Mouse (Mus musculus): ENCODE measurements around the gene 9430038I01Rik. TPM values are rescaled to one million over a fixed set of nuclear protein-coding genes. Genes with fewer than 3 reads are reported as not detected.

9430038I01Rik gene
- polyA plus RNA-seq, 1 experiment, result 4.9 TPM

- H3K27me3 ChIP-seq (ENCODE audit: control insufficient read depth, insufficient read depth, insufficient read length), result no peaks in the 10 kb centered on the region
- H3K4me2 ChIP-seq (ENCODE audit: low read depth), result no peak overlapping the region
- TF ChIP-seq TCF12 (IDR thresholded peaks at IDR 0.05; ENCODE audit: insufficient read depth, poor library complexity, severe bottlenecking), result no peak
- no peak for TF ChIP-seq TCF3 (IDR thresholded peaks at IDR 0.05; ENCODE audit: insufficient read length, low read depth)
- TF ChIP-seq USF1 (IDR thresholded peaks at IDR 0.05; ENCODE audit: low read depth), result no peak
- TF ChIP-seq REST (IDR thresholded peaks at IDR 0.05; ENCODE audit: insufficient read depth, insufficient read length), result no peak
- TF ChIP-seq MYOG (IDR thresholded peaks at IDR 0.05; ENCODE audit: control insufficient read depth in 1 of 3, insufficient read depth in 1 of 3, insufficient read length in 2 of 3, low read depth in 2 of 3), result no peak
- TF ChIP-seq POLR2A (IDR thresholded peaks at IDR 0.05; ENCODE audit: insufficient read length, low read depth), result no peak
- no peak for TF ChIP-seq MYOD1 (IDR thresholded peaks at IDR 0.05; ENCODE audit: control insufficient read depth in 1 of 3, insufficient read length in 2 of 3, low read depth in 2 of 3)
- no peak for TF ChIP-seq CEBPB (IDR thresholded peaks at IDR 0.05; ENCODE audit: insufficient read depth, poor library complexity, severe bottlenecking)
- TF ChIP-seq E2F4 (IDR thresholded peaks at IDR 0.05; ENCODE audit: insufficient read depth), result no peak
- no peak for TF ChIP-seq SRF (IDR thresholded peaks at IDR 0.05; ENCODE audit: control insufficient read depth, insufficient read length, low read depth)
- no peak for TF ChIP-seq POLR2AphosphoS2 (IDR thresholded peaks at IDR 0.05; ENCODE audit: insufficient read length, low read depth)
- no peak for TF ChIP-seq MAX (IDR thresholded peaks at IDR 0.05; ENCODE audit: low read depth)
- no peaks in the 10 kb centered on the region for H3K36me3 ChIP-seq (ENCODE audit: control insufficient read depth, insufficient read depth)
- H3K79me2 ChIP-seq (ENCODE audit: control insufficient read depth, insufficient read depth), result no peaks in the 10 kb centered on the region
- H3ac ChIP-seq (ENCODE audit: control insufficient read depth, insufficient read length), result no peak overlapping the region
- H3K4me3 ChIP-seq, result no peak overlapping the region
Observed at GRCm38 (mm10) chr7:137371770-137372169, 38.8 kb downstream of the 9430038I01Rik start.

GRCm38 (mm10) chr7:137370175-137370574, 40.4 kb downstream of the 9430038I01Rik start:
- H3K36me3 ChIP-seq (ENCODE audit: control insufficient read depth, insufficient read depth), result no peaks in the 10 kb centered on the region
- H3K4me2 ChIP-seq (ENCODE audit: low read depth), result no peak overlapping the region
- no peaks in the 10 kb centered on the region for H3K79me2 ChIP-seq (ENCODE audit: control insufficient read depth, insufficient read depth)
- H3K4me3 ChIP-seq, result no peak overlapping the region
- no peaks in the 10 kb centered on the region for H3K27me3 ChIP-seq (ENCODE audit: control insufficient read depth, insufficient read depth, insufficient read length)
- no peak for TF ChIP-seq SRF (IDR thresholded peaks at IDR 0.05; ENCODE audit: control insufficient read depth, insufficient read length, low read depth)
- TF ChIP-seq MAX (IDR thresholded peaks at IDR 0.05; ENCODE audit: low read depth), result no peak
- TF ChIP-seq E2F4 (IDR thresholded peaks at IDR 0.05; ENCODE audit: insufficient read depth), result no peak
- TF ChIP-seq MYOD1 (IDR thresholded peaks at IDR 0.05; ENCODE audit: control insufficient read depth in 1 of 3, insufficient read length in 2 of 3, low read depth in 2 of 3), result no peak
- TF ChIP-seq REST (IDR thresholded peaks at IDR 0.05; ENCODE audit: insufficient read depth, insufficient read length), result no peak
- no peak for TF ChIP-seq MYOG (IDR thresholded peaks at IDR 0.05; ENCODE audit: control insufficient read depth in 1 of 3, insufficient read depth in 1 of 3, insufficient read length in 2 of 3, low read depth in 2 of 3)
- no peak for TF ChIP-seq USF1 (IDR thresholded peaks at IDR 0.05; ENCODE audit: low read depth)
- no peak for TF ChIP-seq POLR2A (IDR thresholded peaks at IDR 0.05; ENCODE audit: insufficient read length, low read depth)
- no peak for TF ChIP-seq POLR2AphosphoS2 (IDR thresholded peaks at IDR 0.05; ENCODE audit: insufficient read length, low read depth)
- H3ac ChIP-seq (ENCODE audit: control insufficient read depth, insufficient read length), result no peak overlapping the region

- no peaks in the 10 kb centered on the region for H3K27me3 ChIP-seq (ENCODE audit: control insufficient read depth, insufficient read depth, insufficient read length)
- H3K36me3 ChIP-seq (ENCODE audit: control insufficient read depth, insufficient read depth), result no peaks in the 10 kb centered on the region
- TF ChIP-seq MYOD1 (IDR thresholded peaks at IDR 0.05; ENCODE audit: control insufficient read depth in 1 of 3, insufficient read length in 2 of 3, low read depth in 2 of 3) (no peak), USF1 (IDR thresholded peaks at IDR 0.05; ENCODE audit: low read depth) (no peak), REST (IDR thresholded peaks at IDR 0.05; ENCODE audit: insufficient read depth, insufficient read length) (no peak), POLR2A (IDR thresholded peaks at IDR 0.05; ENCODE audit: insufficient read length, low read depth) (no peak), TCF12 (IDR thresholded peaks at IDR 0.05; ENCODE audit: insufficient read depth, poor library complexity, severe bottlenecking) (no peak), CEBPB (IDR thresholded peaks at IDR 0.05; ENCODE audit: insufficient read depth, poor library complexity, severe bottlenecking) (no peak), TCF3 (IDR thresholded peaks at IDR 0.05; ENCODE audit: insufficient read length, low read depth) (no peak), POLR2AphosphoS2 (IDR thresholded peaks at IDR 0.05; ENCODE audit: insufficient read length, low read depth) (no peak), SRF (IDR thresholded peaks at IDR 0.05; ENCODE audit: control insufficient read depth, insufficient read length, low read depth) (no peak), E2F4 (IDR thresholded peaks at IDR 0.05; ENCODE audit: insufficient read depth) (no peak), MAX (IDR thresholded peaks at IDR 0.05; ENCODE audit: low read depth) (no peak), MYOG (IDR thresholded peaks at IDR 0.05; ENCODE audit: control insufficient read depth in 1 of 3, insufficient read depth in 1 of 3, insufficient read length in 2 of 3, low read depth in 2 of 3) (no peak)
- no peak overlapping the region for H3K4me3 ChIP-seq
- H3ac ChIP-seq (ENCODE audit: control insufficient read depth, insufficient read length), result no peak overlapping the region
- H3K79me2 ChIP-seq (ENCODE audit: control insufficient read depth, insufficient read depth), result no peaks in the 10 kb centered on the region
- H3K4me2 ChIP-seq (ENCODE audit: low read depth), result no peak overlapping the region
Observed at GRCm38 (mm10) chr7:137366736-137367135, 43.8 kb downstream of the 9430038I01Rik start.

- no peak overlapping the region for H3K4me3 ChIP-seq
- no peaks in the 10 kb centered on the region for H3K36me3 ChIP-seq (ENCODE audit: control insufficient read depth, insufficient read depth)
- H3K4me2 ChIP-seq (ENCODE audit: low read depth), result no peak overlapping the region
- H3ac ChIP-seq (ENCODE audit: control insufficient read depth, insufficient read length), result no peak overlapping the region
- no peak for TF ChIP-seq USF1 (IDR thresholded peaks at IDR 0.05; ENCODE audit: low read depth)
- TF ChIP-seq MAX (IDR thresholded peaks at IDR 0.05; ENCODE audit: low read depth), result no peak
- no peak for TF ChIP-seq CEBPB (IDR thresholded peaks at IDR 0.05; ENCODE audit: insufficient read depth, poor library complexity, severe bottlenecking)
- no peak for TF ChIP-seq SRF (IDR thresholded peaks at IDR 0.05; ENCODE audit: control insufficient read depth, insufficient read length, low read depth)
- no peak for TF ChIP-seq MYOG (IDR thresholded peaks at IDR 0.05; ENCODE audit: control insufficient read depth in 1 of 3, insufficient read depth in 1 of 3, insufficient read length in 2 of 3, low read depth in 2 of 3)
- no peak for TF ChIP-seq REST (IDR thresholded peaks at IDR 0.05; ENCODE audit: insufficient read depth, insufficient read length)
- H3K27me3 ChIP-seq (ENCODE audit: control insufficient read depth, insufficient read depth, insufficient read length), result no peaks in the 10 kb centered on the region
- H3K79me2 ChIP-seq (ENCODE audit: control insufficient read depth, insufficient read depth), result no peaks in the 10 kb centered on the region
Observed at GRCm38 (mm10) chr7:137365056-137365455, 45.5 kb downstream of the 9430038I01Rik start.

- Histone ChIP-seq H3K79me2 (ENCODE audit: control insufficient read depth, insufficient read depth) (no peaks in the 10 kb centered on the region), H3K27me3 (ENCODE audit: control insufficient read depth, insufficient read depth, insufficient read length) (no peaks in the 10 kb centered on the region), H3K4me2 (ENCODE audit: low read depth) (no peak overlapping the region), H3K4me3 (no peak overlapping the region), H3K36me3 (ENCODE audit: control insufficient read depth, insufficient read depth) (no peaks in the 10 kb centered on the region), H3ac (ENCODE audit: control insufficient read depth, insufficient read length) (no peak overlapping the region)
- TF ChIP-seq MYOD1 (IDR thresholded peaks at IDR 0.05; ENCODE audit: control insufficient read depth in 1 of 3, insufficient read length in 2 of 3, low read depth in 2 of 3) (no peak), TCF3 (IDR thresholded peaks at IDR 0.05; ENCODE audit: insufficient read length, low read depth) (no peak), POLR2A (IDR thresholded peaks at IDR 0.05; ENCODE audit: insufficient read length, low read depth) (no peak), CEBPB (IDR thresholded peaks at IDR 0.05; ENCODE audit: insufficient read depth, poor library complexity, severe bottlenecking) (no peak), E2F4 (IDR thresholded peaks at IDR 0.05; ENCODE audit: insufficient read depth) (no peak), REST (IDR thresholded peaks at IDR 0.05; ENCODE audit: insufficient read depth, insufficient read length) (no peak), SRF (IDR thresholded peaks at IDR 0.05; ENCODE audit: control insufficient read depth, insufficient read length, low read depth) (no peak), TCF12 (IDR thresholded peaks at IDR 0.05; ENCODE audit: insufficient read depth, poor library complexity, severe bottlenecking) (no peak), MYOG (IDR thresholded peaks at IDR 0.05; ENCODE audit: control insufficient read depth in 1 of 3, insufficient read depth in 1 of 3, insufficient read length in 2 of 3, low read depth in 2 of 3) (no peak), USF1 (IDR thresholded peaks at IDR 0.05; ENCODE audit: low read depth) (no peak), MAX (IDR thresholded peaks at IDR 0.05; ENCODE audit: low read depth) (no peak), POLR2AphosphoS2 (IDR thresholded peaks at IDR 0.05; ENCODE audit: insufficient read length, low read depth) (no peak)
Observed at GRCm38 (mm10) chr7:137364571-137364970, 46.0 kb downstream of the 9430038I01Rik start.
